23 mouse cellular contexts compared by ENCODE assay signal in the genomic region with DNA sequence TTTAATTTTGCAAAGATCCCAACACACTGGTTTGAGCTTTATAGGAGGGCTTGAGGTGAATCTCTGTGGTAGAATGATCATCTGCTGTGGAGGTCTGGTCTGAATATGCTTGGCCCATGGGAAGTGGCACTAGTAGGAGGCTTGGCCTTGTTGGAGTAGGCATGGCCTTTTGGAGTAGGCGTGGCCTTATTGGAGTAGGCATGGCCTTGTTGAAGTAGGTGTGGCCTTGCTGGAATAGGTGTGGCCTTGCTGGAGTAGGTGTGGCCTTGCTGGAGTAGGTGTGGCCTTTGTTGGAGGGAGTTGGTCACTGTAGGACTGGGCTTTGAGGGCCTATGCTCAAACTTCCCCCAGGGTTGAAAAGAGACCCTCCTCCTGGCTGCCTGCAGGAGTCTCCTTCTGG.
"Had no signal": no experiment of that assay in that cellular context is flagged by ENCODE, and none has a peak within 500 bp of the region (broad histone marks: within the 10 kb centered on the region; RNA-seq: fewer than 3 reads in every experiment).

No protein-coding gene starts in this region.

- H3K4me3 ChIP-seq: gastrocnemius, adult 2 months; heart, embryonic 10.5 days; heart, embryonic 12.5 days; hindbrain, embryonic 10.5 days; hindbrain, embryonic 13.5 days; hindbrain, embryonic 15.5 days; limb, embryonic 13.5 days; limb, embryonic 15.5 days; liver, embryonic 12.5 days had no signal

- H3K9ac ChIP-seq: heart, embryonic 12.5 days; hindbrain, embryonic 13.5 days; hindbrain, embryonic 15.5 days; limb, embryonic 13.5 days; limb, embryonic 15.5 days; liver, embryonic 12.5 days had no signal

- ATAC-seq: hindbrain, postnatal 0 days; intestine, embryonic 16.5 days; liver, embryonic 12.5 days had no signal

- H3K27me3 ChIP-seq: heart, embryonic 12.5 days; hindbrain, embryonic 13.5 days; hindbrain, embryonic 15.5 days; limb, embryonic 15.5 days; liver, embryonic 12.5 days had no signal

- DNase-seq: gastrocnemius, adult 2 months; gastrocnemius, postnatal 10 days; gastrocnemius, postnatal 25 days; heart, adult 18-20 months; heart, postnatal 10 days; heart, postnatal 4 days; kidney, adult 18-20 months; kidney, adult 8-10 months; kidney, postnatal 14 days; kidney, postnatal 36 days; layer of hippocampus, adult 9-11 months; layer of hippocampus, postnatal 36 days; left cerebral cortex, postnatal 4 days had no signal

- H3K27ac ChIP-seq: gastrocnemius, adult 2 months; heart, embryonic 10.5 days; hindbrain, embryonic 10.5 days; hindbrain, embryonic 13.5 days; hindbrain, embryonic 15.5 days; hindbrain, postnatal 0 days; limb, embryonic 13.5 days; limb, embryonic 15.5 days; liver, embryonic 12.5 days had no signal

- H3K9me3 ChIP-seq: heart, embryonic 10.5 days; heart, embryonic 12.5 days; hindbrain, embryonic 10.5 days; hindbrain, embryonic 13.5 days; hindbrain, embryonic 15.5 days; limb, embryonic 13.5 days; limb, embryonic 15.5 days; liver, embryonic 12.5 days had no signal

- H3K4me2 ChIP-seq: heart, embryonic 12.5 days; hindbrain, embryonic 13.5 days; hindbrain, embryonic 15.5 days; limb, embryonic 13.5 days; limb, embryonic 15.5 days; liver, embryonic 12.5 days had no signal

- H3K4me1 ChIP-seq: heart, embryonic 10.5 days; heart, embryonic 12.5 days; hindbrain, embryonic 10.5 days; limb, embryonic 15.5 days; liver, embryonic 12.5 days had no signal

- H3K36me3 ChIP-seq: heart, embryonic 10.5 days; heart, embryonic 12.5 days; hindbrain, embryonic 10.5 days; hindbrain, embryonic 13.5 days; hindbrain, embryonic 15.5 days; limb, embryonic 13.5 days; limb, embryonic 15.5 days; liver, embryonic 12.5 days had no signal
